Mouse (Mus musculus) lung, embryonic 14.5 days (tissue): ENCODE measurements at regions not wholly inside any gene's neighbourhood (a gene's known extent, or its start where the extent isn't known, plus 50 kb on each side); places are given as distances from the start of the nearest gene placed in this dataset.

Source experiments
- ATAC-seq: fragments of 200-750 bp; cut with Nextera tagmentation; 2 replicates; pipeline ENCODE4 v1.8.0; 2017; ENCODE audit warnings: mild to moderate bottlenecking, moderate TSS enrichment, moderate library complexity; ENCODE audit not compliant: insufficient read depth
- DNase-seq: peaks from one replicate; pipeline ENCODE4 v3.0.0-alpha.2; 2015
- H3K27ac ChIP-seq: fragments of 300-500 bp; sonication (generic); 2 replicates; pipeline ENCODE4 v1.5.1; 2014; ENCODE audit warnings: low read depth, mild to moderate bottlenecking, moderate library complexity
- H3K27me3 ChIP-seq: fragments of 300-500 bp; sonication (generic); 2 replicates; pipeline ENCODE4 v1.6.1; 2014; ENCODE audit warnings: low read length, control low read depth; ENCODE audit not compliant: insufficient read depth
- H3K36me3 ChIP-seq: fragments of 300-500 bp; sonication (generic); 2 replicates; pipeline ENCODE4 v1.6.1; 2014; ENCODE audit warnings: control low read depth; ENCODE audit not compliant: insufficient read depth
- H3K4me1 ChIP-seq: fragments of 300-500 bp; sonication (generic); 2 replicates; pipeline ENCODE4 v1.6.1; 2014; ENCODE audit warnings: antibody characterized with exemption, control low read depth; ENCODE audit not compliant: insufficient read depth
- H3K4me2 ChIP-seq: fragments of 300-500 bp; sonication (generic); 2 replicates; pipeline ENCODE4 v1.6.1; 2014; ENCODE audit warnings: mild to moderate bottlenecking
- H3K4me3 ChIP-seq: fragments of 300-500 bp; sonication (generic); 2 replicates; pipeline ENCODE4 v1.5.1; 2014; ENCODE audit warnings: low read depth, low read length
- H3K9ac ChIP-seq: fragments of 300-500 bp; sonication (generic); 2 replicates; pipeline ENCODE4 v1.6.1; 2014
- H3K9me3 ChIP-seq: fragments of 300-500 bp; sonication (generic); 2 replicates; pipeline ENCODE4 v1.6.1; 2016; ENCODE audit warnings: low read depth, low read length, control low read depth
- CTCF ChIP-seq: IDR thresholded peaks from 2 replicates; pipeline ENCODE4 v1.5.1; 2016; ENCODE audit warnings: antibody characterized with exemption, low read depth
- WGBS: fragments of 180-500 bp; shearing (Covaris S2); extraction: QIAGEN DNeasy Blood & Tissue Kit; methylation state at CpG from one replicate; pipeline ENCODE4 v1.1.7; 2014; 5-methylcytosine and 5-hydroxymethylcytosine counted together

- Histone ChIP-seq H3K4me2 (no peak overlapping the region), H3K9me3 (no peaks in the 10 kb centered on the region), H3K36me3 (no peaks in the 10 kb centered on the region), H3K27me3 (no peaks in the 10 kb centered on the region), H3K4me3 (no peak overlapping the region), H3K27ac (no peak overlapping the region), H3K9ac (no peak overlapping the region), H3K4me1 (no peaks in the 10 kb centered on the region)
- DNase-seq (no peak), ATAC-seq (no peak)
- WGBS, result 37% methylated on average over 3 of the region's 3 CpGs
- no peak for TF ChIP-seq CTCF
Measured at GRCm38 (mm10) chr10:66547660-66548059, 548.3 kb upstream of the Jmjd1c start.

DNA sequence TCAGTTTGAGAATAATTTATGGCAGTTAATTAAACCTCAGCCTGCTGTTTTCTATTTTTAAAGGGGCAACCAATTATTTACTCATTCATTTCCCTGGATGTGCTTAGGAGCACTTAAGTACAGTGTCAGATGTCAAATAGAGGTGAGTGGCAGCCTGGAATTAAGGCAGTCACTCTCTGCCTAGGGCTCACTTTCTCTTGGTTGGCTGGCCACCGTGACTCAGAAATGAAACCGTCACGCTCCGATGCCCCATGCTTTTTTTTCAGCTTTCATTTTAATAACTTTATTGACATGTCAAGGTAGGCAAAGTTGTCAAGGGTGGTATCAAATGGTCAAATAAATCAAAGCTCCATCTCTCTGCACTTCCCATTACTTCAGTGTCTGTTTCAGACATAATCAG is 547.9 kb upstream of the Jmjd1c start:
- no peaks in the 10 kb centered on the region for H3K9me3 ChIP-seq
- no peaks in the 10 kb centered on the region for H3K36me3 ChIP-seq
- no peaks in the 10 kb centered on the region for H3K27me3 ChIP-seq
- H3K4me2 ChIP-seq, result no peak overlapping the region
- H3K4me1 ChIP-seq, result no peaks in the 10 kb centered on the region
- no peak overlapping the region for H3K4me3 ChIP-seq
- H3K27ac ChIP-seq, result no peak overlapping the region
- no peak for TF ChIP-seq CTCF
- H3K9ac ChIP-seq, result no peak overlapping the region
- ATAC-seq, result no peak
- WGBS, result 70% methylated on average over 4 of the region's 4 CpGs
- DNase-seq, result no peak

DNA sequence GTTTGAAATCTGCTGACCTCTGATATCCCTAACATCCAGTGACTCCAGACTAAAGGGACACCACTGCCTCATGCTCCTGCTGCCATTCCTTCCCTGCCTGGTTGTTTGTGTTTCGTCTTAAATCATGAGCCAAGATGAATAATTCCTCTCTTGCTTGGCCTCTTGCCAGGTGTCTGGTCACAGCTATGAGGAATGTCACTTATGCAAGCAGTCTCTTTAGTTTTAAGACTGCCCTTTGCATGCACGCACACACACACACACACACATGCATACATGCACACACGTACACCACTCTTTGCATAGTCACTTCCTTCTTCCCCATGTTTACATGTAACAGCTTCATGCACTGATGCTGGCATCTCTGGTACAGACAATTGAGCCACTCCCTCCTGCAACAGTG is 543.0 kb upstream of the Jmjd1c start:
- Histone ChIP-seq H3K4me1 (no peaks in the 10 kb centered on the region), H3K9ac (no peak overlapping the region), H3K9me3 (no peaks in the 10 kb centered on the region), H3K36me3 (no peaks in the 10 kb centered on the region), H3K27ac (no peak overlapping the region), H3K4me3 (no peak overlapping the region), H3K27me3 (no peaks in the 10 kb centered on the region), H3K4me2 (no peak overlapping the region)
- peak; percentile 92 for ATAC-seq
- peak; percentile 88 for DNase-seq
- 21% methylated on average over 3 of the region's 3 CpGs for WGBS
- TF ChIP-seq CTCF, result no peak

DNA sequence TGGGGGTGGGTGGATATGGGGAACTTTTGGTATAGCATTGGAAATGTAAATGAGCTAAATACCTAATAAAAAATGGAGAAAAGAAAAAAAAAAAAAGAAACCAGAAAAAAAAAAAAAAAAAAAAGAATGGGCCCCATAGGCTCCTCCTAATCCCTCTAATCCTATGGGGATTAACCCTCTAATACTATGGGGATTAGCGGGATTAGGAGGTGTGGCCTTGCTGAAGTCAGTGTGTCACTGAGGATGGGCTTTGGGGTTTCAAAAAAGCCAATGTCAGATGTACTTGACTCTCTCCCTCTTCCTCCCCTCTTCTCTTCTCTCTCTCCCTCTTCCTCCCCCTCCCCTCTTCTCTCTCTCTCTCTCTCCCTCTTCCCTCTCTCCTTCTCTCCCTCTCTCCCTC is 541.7 kb upstream of the Jmjd1c start:
- H3K27ac ChIP-seq, result no peak overlapping the region
- H3K27me3 ChIP-seq, result no peaks in the 10 kb centered on the region
- DNase-seq, result no peak
- ATAC-seq, result no peak
- no peak for TF ChIP-seq CTCF
- 53% methylated on average over 1 of the region's 1 CpGs for WGBS
- H3K36me3 ChIP-seq, result no peaks in the 10 kb centered on the region
- H3K9me3 ChIP-seq, result no peaks in the 10 kb centered on the region
- H3K4me2 ChIP-seq, result no peak overlapping the region
- no peaks in the 10 kb centered on the region for H3K4me1 ChIP-seq
- no peak overlapping the region for H3K9ac ChIP-seq
- H3K4me3 ChIP-seq, result no peak overlapping the region

DNA sequence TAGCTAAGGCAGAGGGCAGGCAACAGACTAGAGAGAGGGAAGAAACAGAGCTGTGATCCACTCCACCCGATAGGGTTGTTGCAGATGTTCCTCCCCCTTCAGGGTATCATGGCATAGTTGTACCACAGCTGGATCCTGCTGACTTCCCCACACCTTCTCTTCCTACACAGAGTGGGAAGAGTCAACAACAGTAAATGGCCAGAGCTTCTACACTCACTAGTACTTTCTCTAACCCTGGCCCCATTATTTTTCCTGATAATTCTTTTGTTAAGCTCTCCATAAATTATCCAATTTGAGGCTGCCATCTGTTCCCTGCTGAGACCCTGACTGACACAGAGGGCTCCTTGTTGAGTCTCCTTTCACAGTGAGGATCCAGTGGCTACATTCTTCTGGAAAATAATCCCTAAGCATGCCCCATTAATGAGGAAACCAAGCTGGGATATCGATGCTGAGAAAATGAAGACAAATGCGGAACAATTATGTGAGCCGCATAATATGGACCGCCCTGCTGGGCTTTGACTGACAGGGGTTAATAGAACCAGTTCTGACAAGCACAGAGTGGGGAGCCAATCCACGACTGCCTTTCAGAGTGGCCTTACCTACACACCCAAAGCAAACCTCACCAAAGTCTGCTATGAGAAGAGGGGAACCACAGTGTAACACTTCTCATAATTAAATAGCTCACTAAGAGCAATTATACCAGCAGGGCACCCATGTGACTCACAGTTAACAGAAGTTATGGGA is 537.7 kb upstream of the Jmjd1c start:
- Histone ChIP-seq H3K9me3 (no peaks in the 10 kb centered on the region), H3K4me1 (no peaks in the 10 kb centered on the region), H3K4me2 (no peak overlapping the region), H3K36me3 (no peaks in the 10 kb centered on the region), H3K27ac (no peak overlapping the region), H3K27me3 (no peaks in the 10 kb centered on the region), H3K9ac (no peak overlapping the region), H3K4me3 (no peak overlapping the region)
- DNase-seq (no peak), ATAC-seq (no peak)
- TF ChIP-seq CTCF, result no peak
- WGBS, result 74% methylated on average over 6 of the region's 6 CpGs

DNA sequence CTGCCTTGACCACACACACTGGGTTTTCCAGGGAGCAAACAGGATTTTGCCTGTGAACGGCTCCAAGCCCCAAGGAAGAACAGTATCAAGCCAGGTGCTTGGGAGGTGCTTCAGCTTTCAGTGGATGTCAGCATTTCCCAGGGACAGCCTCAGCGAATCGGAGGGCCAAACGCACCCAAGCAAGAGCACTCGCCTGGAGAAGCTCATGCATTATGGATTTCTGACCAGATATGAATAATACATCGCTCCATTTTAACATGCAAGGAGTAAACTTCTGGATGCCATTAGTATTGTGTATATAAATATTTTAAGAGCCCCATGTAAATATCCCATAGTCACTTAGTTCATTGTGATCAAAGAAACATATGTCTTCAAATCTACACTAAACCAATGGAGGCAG is 530.6 kb upstream of the Jmjd1c start:
- Histone ChIP-seq H3K4me2 (no peak overlapping the region), H3K9me3 (no peaks in the 10 kb centered on the region), H3K36me3 (no peaks in the 10 kb centered on the region), H3K27me3 (no peaks in the 10 kb centered on the region), H3K9ac (no peak overlapping the region), H3K4me3 (no peak overlapping the region), H3K27ac (no peak overlapping the region), H3K4me1 (no peaks in the 10 kb centered on the region)
- ATAC-seq, result no peak
- DNase-seq, result no peak
- WGBS, result 79% methylated on average over 6 of the region's 6 CpGs
- TF ChIP-seq CTCF, result no peak

GRCm38 (mm10) chr10:66574846-66575535 is 520.9 kb upstream of the Jmjd1c start:
- H3K36me3 ChIP-seq, result no peaks in the 10 kb centered on the region
- no peak for ATAC-seq
- H3K9me3 ChIP-seq, result no peaks in the 10 kb centered on the region
- no peaks in the 10 kb centered on the region for H3K27me3 ChIP-seq
- WGBS, result 25% methylated on average over 10 of the region's 10 CpGs
- peak; percentile 76 for DNase-seq
- H3K4me3 ChIP-seq, result no peak overlapping the region
- no peak overlapping the region for H3K4me2 ChIP-seq
- H3K4me1 ChIP-seq, result no peaks in the 10 kb centered on the region
- no peak overlapping the region for H3K27ac ChIP-seq
- TF ChIP-seq CTCF, result peak; percentile 70
- no peak overlapping the region for H3K9ac ChIP-seq
